Mouse (Mus musculus) gastrocnemius, postnatal 4 days (tissue): ENCODE measurements around the gene Cep57l1. TPM values are rescaled to one million over a fixed set of nuclear protein-coding genes. Genes with fewer than 3 reads are reported as not detected.

Experiments
- DNase-seq, 2 experiments: peaks; one replicate each; pipeline ENCODE4 v3.0.0; 2021 to 2022; ENCODE audit warnings: low spot score in 2 of 2, mixed read lengths in 2 of 2
- total RNA-seq, 2 experiments: library from RNA; stranded (reverse); gene quantifications; 2 replicates each; pipeline ENCODE4 v1.2.3; 2021

Gene Cep57l1
- total RNA-seq, 2 experiments from 2014 or later = 5.4 to 6.5 TPM

- DNase-seq = no peak
These were observed 63.1 kb downstream of the Cep57l1 start for GRCm38 (mm10) chr10:41746554-41746953.

- DNase-seq = no peak
These were observed 65.7 kb downstream of the Cep57l1 start for GRCm38 (mm10) chr10:41744006-41744405.

- no peak for DNase-seq
These were observed 69.5 kb downstream of the Cep57l1 start for GRCm38 (mm10) chr10:41740221-41740620.

- DNase-seq = no peak
These were observed 72.4 kb downstream of the Cep57l1 start for GRCm38 (mm10) chr10:41737245-41737644.

GRCm38 (mm10) chr10:41735398-41735797 lies 74.3 kb downstream of the Cep57l1 start:
- no peak for DNase-seq

GRCm38 (mm10) chr10:41733214-41733613 lies 76.5 kb downstream of the Cep57l1 start:
- DNase-seq = no peak

- DNase-seq = no peak
These were observed 77.7 kb downstream of the Cep57l1 start for GRCm38 (mm10) chr10:41731932-41732331.

GRCm38 (mm10) chr10:41730746-41731145 lies 78.9 kb downstream of the Cep57l1 start:
- DNase-seq = no peak

- no peak for DNase-seq
These were observed 83.5 kb downstream of the Cep57l1 start for GRCm38 (mm10) chr10:41726215-41726614.

GRCm38 (mm10) chr10:41719587-41719986 lies 90.1 kb downstream of the Cep57l1 start:
- no peak for DNase-seq

GRCm38 (mm10) chr10:41716029-41716897 lies 93.4 kb downstream of the Cep57l1 start, which contains the start of gene Ccdc162:
Gene Ccdc162, minus strand, starts transcription at chr10:41716634.
- no peak for DNase-seq

GRCm38 (mm10) chr10:41715557-41715956 lies 94.1 kb downstream of the Cep57l1 start:
- DNase-seq = no peak

- DNase-seq = no peak
These were observed 98.2 kb downstream of the Cep57l1 start for GRCm38 (mm10) chr10:41711467-41711866.

GRCm38 (mm10) chr10:41710773-41711172 lies 98.9 kb downstream of the Cep57l1 start:
- DNase-seq = no peak

GRCm38 (mm10) chr10:41709341-41709740 lies 100.3 kb downstream of the Cep57l1 start:
- DNase-seq = no peak

- DNase-seq = no peak
These were observed 110.0 kb downstream of the Cep57l1 start for GRCm38 (mm10) chr10:41699669-41700068.

GRCm38 (mm10) chr10:41697040-41697439 lies 112.6 kb downstream of the Cep57l1 start:
- peak in 1 of 2 experiments; percentile 48 for DNase-seq

- no peak for DNase-seq
These were observed 118.7 kb downstream of the Cep57l1 start for GRCm38 (mm10) chr10:41690978-41691377.

GRCm38 (mm10) chr10:41689941-41690887 lies 119.5 kb downstream of the Cep57l1 start:
- peak in 1 of 2 experiments; percentile 54 for DNase-seq

- no peak for DNase-seq
These were observed 125.1 kb downstream of the Cep57l1 start for GRCm38 (mm10) chr10:41684548-41684996.

GRCm38 (mm10) chr10:41682546-41683393 lies 126.9 kb downstream of the Cep57l1 start:
- DNase-seq = peak; percentile 67 to 80
